Mouse (Mus musculus): ENCODE data around the gene Cbfa2t2. TPM values are rescaled to one million over a fixed set of nuclear protein-coding genes. Genes with fewer than 3 reads are reported as not detected.
A peak's percentile ranks its signal among the peaks of the same experiment; 100 is the strongest.

Gene Cbfa2t2
- total RNA-seq (2014; fragmentation: Nextera tagmentation) (17.0 and 20.8 TPM in 2 replicates), total RNA-seq (2017) (10.4 and 18.8 TPM in 2 replicates)

- peak; percentile 39 for ATAC-seq (replicated peaks; ENCODE audit: low FRiP score, low TSS enrichment, poor library complexity, severe bottlenecking)
Measured at GRCm38 (mm10) chr2:154436458-154437190, at the start of gene Cbfa2t2. Gene Cbfa2t2, plus strand, starts transcription at chr2:154436481.

DNA sequence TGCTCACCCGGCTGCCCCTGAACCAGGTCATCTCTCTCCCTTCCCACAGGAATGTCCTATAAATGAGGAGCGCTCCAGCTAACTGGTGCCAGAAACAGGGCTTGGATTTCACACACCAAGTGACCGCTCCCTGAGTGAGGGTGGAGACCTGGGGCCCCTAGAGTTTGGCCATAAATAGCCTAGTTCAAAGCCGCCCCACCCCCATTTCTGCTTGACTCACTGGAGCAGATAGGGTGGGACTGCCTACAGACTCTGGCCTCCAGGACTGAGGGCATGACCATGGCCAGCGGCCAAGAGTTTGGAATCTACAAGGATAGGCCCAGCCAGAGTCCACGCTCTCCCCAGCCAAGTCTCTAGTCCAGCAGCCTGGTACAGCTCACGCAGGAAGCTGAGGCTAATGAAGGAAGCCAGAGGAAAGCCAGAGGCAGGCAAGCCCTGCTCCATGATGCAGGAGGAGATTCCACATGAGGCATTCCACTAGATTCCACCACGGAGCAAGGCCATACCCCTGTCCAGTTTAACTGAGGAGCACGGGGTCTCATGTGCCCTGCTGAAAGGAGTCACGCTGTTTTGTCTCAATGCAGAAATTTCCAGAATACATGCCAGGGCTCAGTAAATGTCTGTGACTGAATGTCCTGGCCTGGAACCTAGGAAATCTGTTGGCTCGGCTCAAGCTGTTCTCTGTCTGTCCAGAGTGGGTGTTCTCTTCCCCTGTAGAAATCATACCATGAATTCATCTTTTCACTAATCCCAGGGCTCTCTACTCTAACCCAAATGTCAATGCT is 45.9 kb upstream of the Cbfa2t2 start:
- 0 out of 2 replicates have a peak, but pooled peaks have one; percentile 4 for ATAC-seq (replicated peaks; ENCODE audit: low FRiP score, low TSS enrichment, poor library complexity, severe bottlenecking)

GRCm38 (mm10) chr2:154394602-154395001 is 41.7 kb upstream of the Cbfa2t2 start:
- ATAC-seq (replicated peaks; ENCODE audit: low FRiP score, low TSS enrichment, poor library complexity, severe bottlenecking): no peak

DNA sequence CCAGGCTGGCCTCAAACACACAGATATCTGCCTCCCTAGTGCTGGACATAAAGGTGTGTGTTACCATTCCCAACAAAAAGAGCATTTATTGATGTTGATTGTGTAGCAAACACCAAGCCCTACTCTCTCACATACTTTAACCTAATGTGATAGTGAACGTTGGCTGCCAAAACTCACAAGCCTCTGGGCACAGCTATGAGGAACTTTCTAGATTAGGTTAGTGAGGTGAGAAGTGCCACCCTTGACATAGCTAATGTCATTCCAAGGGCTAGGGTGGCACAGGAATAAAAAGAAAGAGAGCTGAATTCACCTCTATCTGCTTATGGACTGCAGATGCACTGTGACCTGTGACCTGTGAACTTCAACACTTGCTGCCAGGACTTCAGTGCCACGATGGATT is 39.8 kb upstream of the Cbfa2t2 start:
- ATAC-seq (replicated peaks; ENCODE audit: low FRiP score, low TSS enrichment, poor library complexity, severe bottlenecking): no peak

GRCm38 (mm10) chr2:154398267-154398666 is 38.0 kb upstream of the Cbfa2t2 start:
- no peak for ATAC-seq (replicated peaks; ENCODE audit: low FRiP score, low TSS enrichment, poor library complexity, severe bottlenecking)

DNA sequence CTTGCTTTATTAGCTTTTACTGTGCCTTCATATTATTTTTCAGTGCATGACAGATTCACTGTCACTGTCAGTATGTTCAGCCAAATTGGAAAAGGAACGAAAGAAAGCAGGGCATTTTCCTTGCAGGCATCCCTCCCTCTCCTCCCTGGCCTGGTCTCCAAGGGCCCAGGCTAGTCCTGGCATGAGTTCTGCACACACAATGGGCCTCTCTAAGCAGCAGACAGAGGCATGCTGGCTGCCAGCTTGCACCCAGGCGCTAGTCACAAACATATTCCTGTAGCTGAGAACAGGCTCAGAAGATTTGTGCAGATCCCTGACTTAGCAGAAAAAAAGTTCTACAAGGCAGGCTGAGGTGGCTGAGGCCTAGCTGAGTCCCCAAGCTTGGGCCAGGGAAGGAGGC is 37.0 kb upstream of the Cbfa2t2 start:
- ATAC-seq (replicated peaks; ENCODE audit: low FRiP score, low TSS enrichment, poor library complexity, severe bottlenecking): no peak

DNA sequence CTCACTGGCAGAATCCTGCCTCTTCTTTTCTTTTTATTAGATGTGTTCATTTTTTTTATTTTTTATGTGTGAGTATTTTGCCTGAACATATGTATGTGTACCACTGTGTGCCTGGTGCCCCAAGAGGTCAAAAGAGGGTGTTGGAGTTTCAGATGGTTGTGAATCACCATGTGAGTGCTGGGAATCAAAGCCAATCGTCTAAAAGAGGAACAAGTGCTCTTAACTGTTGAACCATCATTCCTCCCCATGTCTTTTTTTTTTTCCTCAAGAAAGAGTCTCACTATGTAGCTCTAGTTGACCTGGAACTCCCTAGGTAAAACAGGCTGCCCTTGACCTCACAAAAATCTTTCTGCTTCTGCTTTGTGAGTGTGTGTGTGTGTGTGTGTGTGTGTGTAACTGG is 34.3 kb upstream of the Cbfa2t2 start:
- ATAC-seq (replicated peaks; ENCODE audit: low FRiP score, low TSS enrichment, poor library complexity, severe bottlenecking): no peak

DNA sequence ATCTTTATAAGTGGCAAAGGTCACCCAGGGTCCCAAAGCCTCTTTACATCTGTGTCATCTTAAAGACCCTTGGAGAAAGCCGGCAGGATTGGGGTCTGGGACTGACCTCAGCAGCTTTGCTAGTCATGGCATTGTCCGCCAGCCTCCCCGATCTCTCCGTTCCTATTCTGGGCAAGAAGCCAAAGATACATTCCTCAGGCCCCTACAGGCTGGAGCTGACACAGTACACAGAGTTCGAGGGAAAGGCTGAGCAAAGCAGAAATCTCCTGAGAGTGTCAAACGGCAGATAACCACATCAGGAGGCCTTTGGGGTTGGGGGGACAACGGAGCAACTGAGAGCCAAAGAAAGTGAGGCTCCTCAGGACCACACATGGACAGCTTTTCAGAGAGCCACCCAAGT is 33.5 kb upstream of the Cbfa2t2 start:
- ATAC-seq (replicated peaks; ENCODE audit: low FRiP score, low TSS enrichment, poor library complexity, severe bottlenecking): peak; percentile 53; the same call in 1 of the 2 replicates

GRCm38 (mm10) chr2:154405447-154405994 is 30.8 kb upstream of the Cbfa2t2 start:
- ATAC-seq (replicated peaks; ENCODE audit: low FRiP score, low TSS enrichment, poor library complexity, severe bottlenecking): no peak

DNA sequence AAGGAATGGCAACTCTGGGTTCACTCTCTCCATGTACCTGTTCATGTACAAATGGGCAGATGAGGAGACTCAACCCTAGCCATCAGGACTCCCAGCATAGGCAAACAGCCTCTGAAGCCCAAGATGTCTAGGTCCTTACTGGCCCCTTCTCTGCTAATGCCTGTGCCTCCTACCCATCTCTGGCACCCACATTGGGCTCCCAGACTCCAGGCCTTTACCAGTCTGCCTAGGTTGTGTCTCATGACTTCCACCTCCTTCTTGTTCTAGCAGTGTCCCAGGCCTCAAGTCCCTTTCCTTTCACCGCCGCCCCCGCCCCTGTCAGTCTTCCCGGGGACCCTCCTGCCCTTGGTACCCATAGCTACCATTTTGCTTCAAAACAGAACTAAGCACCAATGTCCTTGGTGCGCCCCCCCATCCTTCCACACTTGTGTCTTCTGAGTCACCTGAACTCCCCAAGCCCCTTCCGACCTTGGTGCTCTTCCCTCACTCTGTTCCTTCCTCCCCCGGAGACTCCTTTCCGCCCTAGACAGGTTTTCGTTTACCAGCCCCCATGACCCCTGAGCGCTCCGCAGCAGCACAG is 29.1 kb upstream of the Cbfa2t2 start:
- ATAC-seq (replicated peaks; ENCODE audit: low FRiP score, low TSS enrichment, poor library complexity, severe bottlenecking): no peak

DNA sequence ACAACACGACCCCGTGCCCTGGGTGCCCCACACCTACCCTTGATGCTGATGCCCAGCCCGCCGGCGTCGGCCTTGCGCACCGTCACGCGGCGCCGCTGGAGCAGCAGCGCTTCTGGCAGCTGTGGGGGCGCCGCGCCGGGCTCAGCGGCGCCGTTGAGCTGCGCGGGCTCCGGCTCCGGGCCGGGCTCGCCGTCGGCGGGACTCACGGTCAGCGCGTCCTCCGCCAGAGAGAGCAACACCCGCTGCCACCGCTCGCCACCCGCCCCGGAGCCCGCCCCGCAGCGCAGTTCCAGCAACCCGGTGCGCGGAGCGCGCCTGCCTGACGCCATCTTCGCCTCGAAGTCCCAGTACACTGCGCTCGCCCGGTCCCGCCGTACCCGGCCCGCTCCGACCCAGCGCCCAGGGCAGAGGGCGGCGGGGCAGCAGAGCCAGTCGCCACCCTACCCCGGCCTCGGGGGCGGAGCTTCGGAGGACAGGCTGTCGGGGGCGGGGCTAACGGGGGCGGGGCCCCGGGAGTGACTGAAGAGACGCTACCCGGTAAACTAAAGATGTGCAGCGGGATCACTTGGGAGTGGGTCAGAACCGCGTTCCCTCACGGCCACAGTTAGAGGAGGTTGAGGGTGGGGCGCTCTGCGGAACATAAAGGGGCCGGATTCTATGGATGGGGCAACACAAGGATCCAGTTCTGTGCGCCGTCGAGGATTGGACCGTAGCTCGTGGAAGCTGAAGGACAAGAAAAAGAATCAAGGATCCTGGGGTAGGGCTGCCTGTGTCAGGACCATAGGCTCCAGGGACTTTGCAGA is 28.4 kb upstream of the Cbfa2t2 start, which contains the start of gene Snta1:
Gene Snta1, minus strand, starts transcription at position 457 of the 803 bp plus-strand sequence.
- peak; percentile 83 for ATAC-seq (replicated peaks; ENCODE audit: low FRiP score, low TSS enrichment, poor library complexity, severe bottlenecking)

DNA sequence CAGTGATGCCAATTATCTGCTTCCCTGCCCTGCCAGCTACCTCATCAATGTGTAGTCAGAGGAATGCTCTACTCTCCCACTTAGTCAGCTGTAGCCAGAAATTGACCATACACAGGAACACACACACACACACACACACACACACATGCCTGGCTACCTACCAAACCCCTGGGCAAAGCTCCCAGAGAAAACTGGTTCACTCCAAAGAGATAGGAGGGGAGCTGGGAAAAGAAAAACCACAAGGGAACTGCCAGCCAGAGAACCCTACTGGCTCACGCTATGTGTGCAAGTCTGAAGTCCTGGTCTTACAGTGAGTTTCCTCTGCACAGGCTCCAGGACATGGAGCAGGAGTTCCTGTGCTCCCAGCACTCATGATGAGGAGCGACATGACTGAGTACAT is 25.9 kb upstream of the Cbfa2t2 start:
- no peak for ATAC-seq (replicated peaks; ENCODE audit: low FRiP score, low TSS enrichment, poor library complexity, severe bottlenecking)

DNA sequence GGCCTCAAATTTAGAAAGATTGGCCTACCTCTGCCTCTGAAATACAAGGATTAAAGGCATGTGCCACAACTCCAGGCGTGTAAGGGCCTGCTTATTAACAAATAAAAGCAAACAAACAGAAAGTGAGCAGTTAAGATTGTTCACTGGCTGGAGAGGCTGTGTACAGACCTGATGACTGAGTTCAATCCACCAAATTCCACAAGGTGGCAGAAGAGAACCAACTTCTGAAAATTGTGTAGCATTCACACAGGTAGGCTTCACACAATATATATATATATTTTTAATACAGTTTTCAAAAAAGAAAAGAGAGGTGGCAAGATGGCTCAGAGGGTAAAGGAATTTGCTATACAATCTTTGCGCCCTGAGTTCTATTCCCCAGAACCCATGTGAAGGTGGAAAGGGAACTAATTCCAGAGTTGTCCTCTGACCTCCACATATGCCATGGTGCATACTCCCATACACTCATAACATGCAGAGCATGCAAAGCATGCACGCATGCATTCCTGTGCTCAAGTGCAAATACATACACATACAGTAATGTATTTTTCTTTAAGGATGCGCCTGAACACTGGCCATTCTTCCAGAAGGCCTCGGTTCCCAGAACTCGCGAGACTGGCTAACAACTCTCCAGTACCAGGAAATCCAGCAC is 24.1 kb upstream of the Cbfa2t2 start:
- ATAC-seq (replicated peaks; ENCODE audit: low FRiP score, low TSS enrichment, poor library complexity, severe bottlenecking): 0 out of 2 replicates have a peak, but pooled peaks have one; percentile 51

- ATAC-seq (replicated peaks; ENCODE audit: low FRiP score, low TSS enrichment, poor library complexity, severe bottlenecking): peak; percentile 53; the same call in 1 of the 2 replicates
Measured at GRCm38 (mm10) chr2:154417107-154417506, 19.2 kb upstream of the Cbfa2t2 start.

- ATAC-seq (replicated peaks; ENCODE audit: low FRiP score, low TSS enrichment, poor library complexity, severe bottlenecking): no peak
Measured at GRCm38 (mm10) chr2:154418001-154418400, 18.3 kb upstream of the Cbfa2t2 start.

- ATAC-seq (replicated peaks; ENCODE audit: low FRiP score, low TSS enrichment, poor library complexity, severe bottlenecking): no peak
Measured at GRCm38 (mm10) chr2:154419631-154420515, 16.4 kb upstream of the Cbfa2t2 start.

DNA sequence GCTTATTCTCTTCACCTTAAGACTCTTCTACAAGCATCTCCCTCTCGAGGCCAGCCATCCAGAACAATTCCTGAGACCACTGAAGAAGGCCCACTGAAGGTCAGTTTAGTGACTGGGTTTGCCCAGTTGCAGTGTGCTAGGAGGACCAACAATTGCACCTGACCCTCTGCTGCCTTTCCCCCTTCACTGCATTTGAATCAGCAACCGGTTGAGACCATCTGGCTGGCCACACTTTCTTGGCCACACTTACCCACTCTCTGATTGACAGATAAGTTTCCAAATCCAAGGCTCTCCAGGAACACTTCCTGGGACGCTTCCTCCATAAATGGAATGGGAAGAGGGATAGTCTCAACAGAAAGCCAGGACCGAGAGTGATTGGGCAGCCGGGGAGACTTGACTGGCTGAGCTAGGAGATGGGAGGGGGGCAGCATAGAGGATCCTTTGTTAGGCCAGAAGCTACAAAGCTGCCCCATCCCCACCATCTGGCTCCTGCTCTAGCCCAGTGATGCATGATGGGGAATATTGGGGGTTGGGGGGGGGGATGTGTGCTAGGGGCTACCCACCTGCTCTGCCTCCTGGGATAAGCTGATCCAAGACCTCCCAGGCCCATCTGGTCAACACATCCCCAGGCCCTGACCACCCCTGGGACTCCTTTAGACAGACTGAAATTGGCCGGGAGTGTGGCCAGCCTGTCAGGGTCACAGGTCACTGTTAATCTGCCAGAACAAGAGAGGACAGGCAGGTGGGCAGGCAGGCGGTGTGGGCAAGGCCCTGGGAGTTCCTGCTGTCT is 15.1 kb upstream of the Cbfa2t2 start:
- ATAC-seq (replicated peaks; ENCODE audit: low FRiP score, low TSS enrichment, poor library complexity, severe bottlenecking): no peak

Data from megakaryocyte-erythroid progenitor cell, adult 5-6 weeks (primary cell).